Mouse (Mus musculus) left cerebral cortex, adult 18-20 months (tissue): Measurements from ENCODE around the gene Magoh. TPM values are rescaled to one million over a fixed set of nuclear protein-coding genes. Genes with fewer than 3 reads are reported as not detected.
A peak's percentile ranks its signal among the peaks of the same experiment; 100 is the strongest.

Experiments used
- DNase-seq, 2 experiments: peaks; one replicate each; pipeline ENCODE4 v3.0.0; 2021 to 2022; ENCODE audit warnings: low spot score in 2 of 2, mixed read lengths in 1 of 2
- total RNA-seq, 2 experiments: library from RNA; stranded (reverse); gene quantifications; 2 replicates each; pipeline ENCODE4 v1.2.3; 2021

The Magoh gene
- total RNA-seq, 2 experiments from 2014 or later, result 39.4 to 42.4 TPM

DNA sequence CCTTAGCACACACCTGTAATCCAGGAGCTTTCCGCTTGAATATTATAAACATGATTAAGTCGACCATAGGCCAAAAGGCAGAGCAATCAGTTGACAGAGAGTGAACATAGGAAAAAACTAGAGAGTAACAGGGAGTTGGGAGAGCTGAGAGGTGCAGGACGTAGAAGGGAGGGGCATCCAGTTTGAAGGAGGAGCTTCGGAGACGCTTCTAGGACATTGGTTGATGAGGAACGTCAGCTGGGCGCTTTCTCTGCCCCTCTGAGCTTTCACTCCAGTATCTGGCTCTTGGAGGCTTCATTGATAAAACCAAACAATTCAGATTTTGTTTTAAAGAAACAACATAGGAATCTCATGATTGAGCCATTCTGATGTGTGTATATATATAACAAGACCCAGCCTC, 6.8 kb downstream of the Magoh start:
- no peak for DNase-seq

DNA sequence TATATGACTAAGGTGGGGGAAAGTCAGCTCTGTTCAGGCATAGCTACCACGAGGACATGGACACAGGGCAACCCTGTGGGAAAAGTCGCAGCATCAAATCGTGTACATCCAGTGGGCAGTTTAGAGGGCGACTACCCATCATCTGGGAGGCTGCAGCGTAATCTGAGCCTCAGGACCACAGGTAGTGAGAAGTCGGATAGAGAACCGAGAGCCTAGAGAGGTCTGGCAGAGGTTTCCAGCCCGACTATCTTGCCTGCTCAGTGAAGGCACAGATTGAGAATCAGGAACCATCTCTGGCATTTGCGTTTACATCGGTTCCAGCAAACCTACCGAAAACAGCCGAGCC, 9.8 kb downstream of the Magoh start:
- DNase-seq, result no peak

DNA sequence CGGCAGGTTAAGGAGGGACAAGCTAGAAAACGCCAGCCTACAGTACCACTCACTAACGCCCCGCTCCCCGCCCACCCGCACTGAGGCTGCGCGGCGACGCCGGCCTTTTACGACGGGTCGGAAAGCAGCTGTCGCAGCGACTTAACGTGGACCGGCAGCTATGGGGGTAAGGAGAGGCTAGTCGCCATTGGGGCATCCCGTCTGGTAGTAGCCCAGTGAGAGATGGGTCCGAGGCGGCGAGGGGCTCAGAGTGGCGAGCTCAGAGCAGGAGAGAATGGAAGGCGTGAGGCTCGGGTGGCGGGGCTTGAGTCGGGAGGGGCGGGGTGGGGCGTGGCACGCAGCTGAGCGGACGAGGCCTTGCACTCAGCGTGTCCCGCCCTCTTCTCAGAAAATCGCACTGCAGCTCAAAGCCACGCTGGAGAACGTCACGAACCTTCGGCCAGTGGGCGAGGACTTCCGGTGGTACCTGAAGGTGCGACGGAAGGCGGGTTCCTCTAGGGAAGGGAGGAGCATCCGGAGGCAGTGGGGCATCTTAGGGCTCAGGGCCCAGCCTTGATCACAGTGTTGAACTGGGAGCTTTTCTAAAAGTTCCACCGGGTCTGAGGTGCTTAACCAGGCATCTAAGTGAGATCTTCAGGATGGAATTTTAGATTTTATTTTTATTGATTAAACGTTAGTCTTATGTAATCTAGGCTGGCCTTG, 10.3 kb downstream of the Magoh start, which contains the start of gene 0610037L13Rik:
Gene 0610037L13Rik, plus strand, starts transcription at position 83 of the 702 bp plus-strand sequence.
- peak; percentile 94 to 96 for DNase-seq

DNA sequence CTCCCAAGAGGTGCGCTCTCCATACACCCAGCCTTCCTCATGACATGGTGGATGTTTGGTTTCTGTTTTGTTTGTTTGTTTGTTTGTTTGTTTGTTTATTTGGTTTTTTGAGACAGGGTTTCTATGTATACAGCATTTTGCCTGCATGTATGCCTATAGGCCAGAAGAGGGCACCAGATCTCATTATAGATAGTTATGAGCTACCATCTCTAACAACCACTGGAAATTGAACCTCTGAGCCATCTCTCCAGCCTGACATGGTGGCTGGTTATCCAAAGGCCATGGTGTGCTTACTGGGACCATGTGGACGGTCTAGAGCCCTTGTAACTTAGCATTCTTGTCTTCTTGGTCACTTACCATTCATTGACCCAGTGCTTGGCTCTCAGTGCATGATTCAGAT, 13.1 kb downstream of the Magoh start:
- no peak for DNase-seq

- no peak for DNase-seq
Measured at GRCm38 (mm10) chr4:107899211-107899927, 19.8 kb downstream of the Magoh start.

DNA sequence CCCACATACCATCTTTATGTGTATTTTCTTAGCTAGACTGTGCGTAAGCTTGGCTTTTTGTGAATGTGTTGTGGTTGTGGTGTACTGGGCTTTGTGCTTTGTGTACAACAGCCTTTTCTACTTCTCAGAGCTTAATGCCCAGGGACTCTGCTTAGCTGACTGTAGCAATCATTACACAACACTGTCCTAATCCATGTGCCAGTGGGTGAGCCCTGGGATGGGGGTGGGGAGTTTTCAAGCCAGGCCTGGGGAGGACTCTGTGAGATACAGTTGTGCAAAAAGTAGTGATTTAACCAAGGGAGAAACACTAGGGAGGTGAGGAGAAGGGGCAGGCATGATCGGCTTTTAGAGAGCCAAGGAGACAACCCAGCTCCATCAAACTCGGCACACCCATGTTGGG, 20.7 kb downstream of the Magoh start:
- DNase-seq, result no peak

- no peak for DNase-seq
Measured at GRCm38 (mm10) chr4:107904252-107904651, 24.7 kb downstream of the Magoh start.

DNA sequence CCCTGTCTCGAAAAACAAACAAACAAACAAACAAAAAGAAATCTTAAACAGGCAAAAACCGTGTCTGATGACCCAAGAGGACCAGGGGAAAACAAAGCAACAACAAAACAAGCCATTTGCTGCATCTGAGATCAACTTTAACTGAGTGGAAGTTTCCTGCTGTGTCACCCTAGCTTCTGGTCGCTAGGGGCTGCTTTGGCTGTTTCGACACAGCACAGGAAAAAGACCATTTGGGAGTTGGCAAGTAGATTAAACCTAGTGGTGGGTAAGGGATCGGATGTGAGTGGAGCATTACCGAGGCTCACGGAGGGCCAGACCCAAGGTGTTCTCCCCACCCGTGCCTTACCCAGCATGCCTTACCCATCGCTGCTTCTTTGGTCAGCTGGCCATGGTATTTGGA, 27.0 kb downstream of the Magoh start:
- DNase-seq, result no peak

- DNase-seq, result no peak
Measured at GRCm38 (mm10) chr4:107910020-107910419, 30.5 kb downstream of the Magoh start.

DNA sequence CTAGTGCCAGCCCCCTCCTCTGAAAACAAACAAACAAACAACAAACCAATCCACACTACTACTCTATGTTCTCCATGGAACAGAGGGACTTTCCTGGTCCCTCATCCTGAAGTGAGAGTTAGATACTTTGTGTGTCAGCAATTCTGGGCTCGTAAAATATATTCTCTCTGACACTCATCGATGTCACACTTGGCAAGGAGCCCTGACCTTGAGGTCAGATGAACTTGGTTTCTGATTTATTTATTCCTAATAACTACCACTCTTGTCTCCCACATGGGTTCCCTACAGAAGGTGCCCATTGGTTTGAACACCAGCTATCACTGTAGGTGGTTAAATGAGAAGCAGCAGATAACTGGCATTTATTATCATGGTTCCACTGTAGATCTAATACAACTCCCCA, 40.8 kb downstream of the Magoh start:
- DNase-seq, result no peak

DNA sequence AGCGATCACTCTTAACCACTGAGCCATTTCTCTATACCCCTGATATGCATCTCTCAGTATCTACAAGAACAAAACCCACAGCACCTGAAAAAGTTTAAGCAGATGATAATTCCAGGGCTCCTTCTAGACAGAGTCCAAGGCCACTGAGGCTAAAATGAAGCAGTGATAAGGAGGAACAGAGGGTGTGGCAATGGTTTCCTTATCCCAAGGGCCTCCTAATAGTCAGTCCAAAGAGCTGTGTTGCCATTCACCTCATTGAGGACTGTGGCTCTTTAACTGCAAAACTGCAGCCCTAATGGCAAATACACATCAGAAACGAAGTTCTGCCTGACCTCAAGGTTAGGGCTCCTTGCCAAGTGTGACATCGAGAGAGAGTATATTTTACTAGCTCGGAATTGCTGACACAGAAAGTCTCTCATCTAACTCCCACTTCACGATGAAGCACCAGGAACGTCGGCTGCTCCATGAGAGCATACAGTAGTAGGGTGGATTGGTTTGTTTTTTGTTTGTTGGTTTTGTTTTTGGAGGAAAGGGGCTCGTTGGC, 41.7 kb downstream of the Magoh start:
- DNase-seq, result no peak

GRCm38 (mm10) chr4:107921952-107922351, 42.4 kb downstream of the Magoh start:
- DNase-seq, result no peak

DNA sequence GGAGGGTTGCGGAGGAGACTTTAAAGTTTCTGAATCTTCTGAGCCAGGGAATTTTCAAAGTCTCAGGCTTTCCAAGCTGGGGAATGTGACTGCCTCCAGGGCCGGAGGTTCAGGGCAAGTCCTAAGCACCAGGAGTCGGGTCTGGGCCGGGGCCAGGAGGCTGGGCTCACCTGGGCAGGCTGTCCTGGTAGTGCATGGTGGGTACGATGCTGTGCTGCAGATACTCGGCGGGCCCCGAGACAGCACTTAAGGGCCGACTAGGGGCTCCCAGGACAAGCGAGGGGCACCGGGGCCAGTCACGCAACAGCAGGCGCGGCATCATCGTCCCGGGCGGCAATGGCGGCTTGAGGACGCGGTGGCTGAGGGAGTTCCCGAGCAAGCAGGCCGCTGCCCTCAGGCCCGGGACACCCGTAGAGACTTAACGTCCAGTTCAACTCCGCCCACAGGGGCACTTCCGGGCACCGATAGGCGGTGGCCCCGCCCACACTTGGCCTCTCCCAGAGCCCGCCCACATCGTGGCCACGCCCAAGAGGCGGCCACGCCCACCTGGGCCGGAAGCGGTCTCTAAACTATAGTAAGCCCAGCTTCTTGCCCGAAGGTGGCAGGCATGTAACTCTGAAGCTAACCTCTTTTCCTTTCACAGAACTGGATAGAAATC, 43.7 kb downstream of the Magoh start, which contains the start of gene Cpt2:
Gene Cpt2, minus strand, starts transcription at position 466 of the 658 bp plus-strand sequence.
- DNase-seq, result peak; percentile 56 to 60

GRCm38 (mm10) chr4:107923803-107924194, 44.2 kb downstream of the Magoh start:
- no peak for DNase-seq

DNA sequence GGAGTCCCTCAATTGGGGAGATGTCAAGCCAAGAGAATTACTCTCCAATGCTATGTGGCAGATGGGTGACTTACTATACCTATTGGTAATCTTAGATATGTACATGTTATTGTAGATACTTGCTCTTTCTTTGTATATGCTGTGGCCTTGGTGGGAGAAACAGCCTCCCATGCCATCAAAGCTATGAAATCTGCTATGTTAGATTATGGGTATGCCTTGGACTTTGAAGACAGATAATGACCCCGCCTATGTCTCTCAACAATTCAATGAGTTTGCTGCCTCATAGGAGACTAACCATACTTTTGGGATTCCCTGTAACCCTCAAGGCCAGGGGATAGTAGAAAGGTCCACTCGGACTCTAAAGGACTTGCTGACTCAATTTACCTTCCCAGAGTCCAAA, 48.7 kb downstream of the Magoh start:
- no peak for DNase-seq

- DNase-seq, result no peak
Measured at GRCm38 (mm10) chr4:107928726-107929125, 49.2 kb downstream of the Magoh start.

GRCm38 (mm10) chr4:107931453-107931852, 51.9 kb downstream of the Magoh start:
- DNase-seq, result no peak

GRCm38 (mm10) chr4:107933239-107933638, 53.7 kb downstream of the Magoh start:
- no peak for DNase-seq

GRCm38 (mm10) chr4:107935254-107935653, 55.7 kb downstream of the Magoh start:
- DNase-seq, result no peak
